Mouse (Mus musculus) neural tube, embryonic 14.5 days (tissue): Measurements from ENCODE around the gene Otop3. TPM values are rescaled to one million over a fixed set of nuclear protein-coding genes. Genes with fewer than 3 reads are reported as not detected.
"Not testable (repeated sequence)": the region's sequence is repeated elsewhere in the genome, so short reads cannot be mapped to it uniquely, and the experiment has no call there.

Source experiments
- ATAC-seq: fragments of 200-750 bp; cut with Nextera tagmentation; 2 replicates; pipeline ENCODE4 v1.8.0; 2017; ENCODE audit warnings: low read depth, mild to moderate bottlenecking, moderate TSS enrichment, moderate library complexity
- H3K27ac ChIP-seq: fragments of 300-500 bp; sonication (generic); 2 replicates; pipeline ENCODE4 v1.5.1; 2014; ENCODE audit warnings: low read depth, mild to moderate bottlenecking, control low read depth, low read length, moderate library complexity, mixed read lengths
- H3K27me3 ChIP-seq: fragments of 300-500 bp; sonication (generic); 2 replicates; pipeline ENCODE4 v1.6.1; 2014; ENCODE audit warnings: low read length; ENCODE audit not compliant: control insufficient read depth, insufficient read depth
- H3K36me3 ChIP-seq: fragments of 300-500 bp; sonication (generic); 2 replicates; pipeline ENCODE4 v1.6.1; 2014; ENCODE audit warnings: low read length, mixed read lengths; ENCODE audit not compliant: control insufficient read depth, insufficient read depth
- H3K4me1 ChIP-seq: fragments of 300-500 bp; sonication (generic); 2 replicates; pipeline ENCODE4 v1.6.1; 2014; ENCODE audit warnings: low read length; ENCODE audit not compliant: control insufficient read depth, insufficient read depth
- H3K4me2 ChIP-seq: fragments of 300-500 bp; sonication (generic); 2 replicates; pipeline ENCODE4 v1.6.1; 2014; ENCODE audit warnings: mild to moderate bottlenecking, low read depth, low read length, control low read depth
- H3K4me3 ChIP-seq: fragments of 300-500 bp; sonication (generic); 2 replicates; pipeline ENCODE4 v1.5.1; 2014; ENCODE audit warnings: low read depth, low read length, control low read depth, mixed read lengths
- H3K9ac ChIP-seq: fragments of 300-500 bp; sonication (generic); replicated peaks from 2 replicates; pipeline ENCODE4 v1.6.1; 2014; ENCODE audit warnings: low read depth, mild to moderate bottlenecking, control low read depth, low read length, mixed read lengths
- H3K9me3 ChIP-seq: fragments of 300-500 bp; sonication (generic); 2 replicates; pipeline ENCODE4 v1.6.1; 2016; ENCODE audit warnings: low read length; ENCODE audit not compliant: control insufficient read depth
- whole genome bisulfite sequencing: fragments of 180-500 bp; shearing (Covaris S2); extraction: QIAGEN DNeasy Blood & Tissue Kit; methylation state at CpG from one replicate; pipeline ENCODE4 v1.1.7; 2014; 5-methylcytosine and 5-hydroxymethylcytosine counted together
- polyA plus RNA-seq: library from polyadenylated mRNA; unstranded; fragments of >200 nt; fragmentation: Nextera tagmentation; extraction: Ambion mirVana; gene quantifications from 2 replicates; pipeline ENCODE4 v1.2.1, GENCODE M21; 2014

The Otop3 gene
- polyA plus RNA-seq, 1 experiment from 2014 or later = 2.6 TPM

GRCm38 (mm10) chr11:115386859-115387258, 52.3 kb downstream of the Otop3 start:
- H3K9ac ChIP-seq, H3K9me3 ChIP-seq, ATAC-seq, H3K4me3 ChIP-seq, H3K36me3 ChIP-seq, H3K27me3 ChIP-seq, H3K4me2 ChIP-seq, H3K27ac ChIP-seq: not testable (repeated sequence)
- WGBS = 89% methylated on average over 3 of the region's 3 CpGs
- H3K4me1 ChIP-seq = peaks cover 32% of the 10 kb centered on the region

- Histone ChIP-seq H3K27me3 (no peaks in the 10 kb centered on the region), H3K36me3 (peaks cover 33% of the 10 kb centered on the region), H3K4me1 (no peaks in the 10 kb centered on the region), H3K4me3 (no peak overlapping the region), H3K27ac (no peak overlapping the region), H3K4me2 (no peak overlapping the region), H3K9me3 (no peaks in the 10 kb centered on the region), H3K9ac (no peak overlapping the region)
- no peak for ATAC-seq
- 95% methylated on average over 7 of the region's 7 CpGs for WGBS
Observed at GRCm38 (mm10) chr11:115391358-115391757, 56.8 kb downstream of the Otop3 start.

GRCm38 (mm10) chr11:115393721-115394325, 59.3 kb downstream of the Otop3 start:
- Histone ChIP-seq H3K4me1 (no peaks in the 10 kb centered on the region), H3K27ac (no peak overlapping the region), H3K9ac (no peak overlapping the region), H3K4me2 (no peak overlapping the region), H3K4me3 (no peak overlapping the region), H3K27me3 (no peaks in the 10 kb centered on the region), H3K9me3 (no peaks in the 10 kb centered on the region), H3K36me3 (peaks cover 33% of the 10 kb centered on the region)
- 74% methylated on average over 28 of the region's 34 CpGs for WGBS
- ATAC-seq = no peak; the same call in 1 of the 2 replicates

Other genes with a start within 250 kb of the Otop3 start
- gene Rab37, start 243.3 kb upstream of the Otop3 start, polyA plus RNA-seq = 0.25 and 0.94 TPM in 2 replicates
- 0.11 TPM in 1 of 2 replicates, not detected in the other for gene Cd300lf, start 200.7 kb upstream of the Otop3 start, polyA plus RNA-seq
- 42.3 and 59.1 TPM in 2 replicates for gene Slc9a3r1, start 171.4 kb upstream of the Otop3 start, polyA plus RNA-seq
- 8.9 and 10.8 TPM in 2 replicates for gene Tmem104, start 147.2 kb upstream of the Otop3 start, polyA plus RNA-seq
- 19.1 and 19.9 TPM in 2 replicates for gene Nat9, start 146.9 kb upstream of the Otop3 start, polyA plus RNA-seq
- gene Grin2c, start 67.5 kb upstream of the Otop3 start, polyA plus RNA-seq = 0.24 and 0.45 TPM in 2 replicates
- gene Fdxr, start 57.7 kb upstream of the Otop3 start, polyA plus RNA-seq = 12.5 and 14.6 TPM in 2 replicates
- gene Fads6, start 37.1 kb upstream of the Otop3 start, polyA plus RNA-seq = 1.4 and 1.9 TPM in 2 replicates
- 0.12 TPM in 1 of 2 replicates, not detected in the other for gene Otop2, start 27.6 kb upstream of the Otop3 start, polyA plus RNA-seq
- 0.13 and 0.16 TPM in 2 replicates for gene Ush1g, start 12.7 kb upstream of the Otop3 start, polyA plus RNA-seq
- gene Hid1, start 33.0 kb downstream of the Otop3 start, polyA plus RNA-seq = 41.7 and 45.7 TPM in 2 replicates
- 27.3 and 28.6 TPM in 2 replicates for gene Cdr2l, start 47.2 kb downstream of the Otop3 start, polyA plus RNA-seq
- gene Mrpl58, start 69.0 kb downstream of the Otop3 start, polyA plus RNA-seq = 207 and 211 TPM in 2 replicates
- gene Atp5h, start 85.2 kb downstream of the Otop3 start, polyA plus RNA-seq = 928 and 1,005 TPM in 2 replicates
- 28.8 and 33.7 TPM in 2 replicates for gene Kctd2, start 85.4 kb downstream of the Otop3 start, polyA plus RNA-seq
- not detected in 2 replicates for gene Trim80, start 105.8 kb downstream of the Otop3 start, polyA plus RNA-seq
- 0.15 TPM in 2 replicates for gene Slc16a5, start 127.7 kb downstream of the Otop3 start, polyA plus RNA-seq
- 15.5 and 19.4 TPM in 2 replicates for gene Armc7, start 140.9 kb downstream of the Otop3 start, polyA plus RNA-seq
- 84.4 and 95.8 TPM in 2 replicates for gene Nt5c, start 157.1 kb downstream of the Otop3 start, polyA plus RNA-seq
- gene Jpt1, start 179.7 kb downstream of the Otop3 start, polyA plus RNA-seq = 1,282 and 1,347 TPM in 2 replicates
- 994 and 1,036 TPM in 2 replicates for gene Sumo2, start 201.5 kb downstream of the Otop3 start, polyA plus RNA-seq
- gene Nup85, start 229.7 kb downstream of the Otop3 start, polyA plus RNA-seq = 98.2 and 98.9 TPM in 2 replicates